Comparison of ENCODE assay signal across 27 mouse cellular contexts in genomic region chr8:61581259-61581658, GRCm38 (mm10).
DNase-seq lines count a peak whose midpoint lies in the region; ATAC-seq and TF ChIP-seq lines count a peak whose summit lies in the region.
"Had no signal": no experiment of that assay in that cellular context is flagged by ENCODE, and none has a peak within 500 bp of the region (broad histone marks: within the 10 kb centered on the region; RNA-seq: fewer than 3 reads in every experiment).

No protein-coding gene starts in this region.

- DNase-seq in CD4-positive, CD25-positive, alpha-beta regulatory T cell, adult 2 months (ENCODE audit: low read depth, low spot score) = peak; percentile 15
- peak; percentile 39 for DNase-seq in large intestine, adult 2 months (ENCODE audit: low read depth, low spot score)
- DNase-seq in B cell, adult 2 months = no peak
- no peak for DNase-seq in midbrain, embryonic 14.5 days
- DNase-seq in frontal cortex, postnatal 10 days (ENCODE audit: low spot score in 2 of 2) = no peak
- DNase-seq: adrenal gland, postnatal 14 days; cerebellum, adult 11 months; cerebellum, adult 2 months; cerebellum, postnatal 10 days; cerebellum, postnatal 36 days; embryo, embryonic 11 days; gastrocnemius, postnatal 25 days; heart, adult 2 months; heart, postnatal 14 days; kidney, adult 18-20 months had no signal

- no peak for TF ChIP-seq CTCF in embryonic fibroblast, embryonic 13.5 days (IDR thresholded peaks at IDR 0.05; ENCODE audit: borderline replicate concordance, insufficient read depth, low read length)

- H3K27me3 ChIP-seq in midbrain, embryonic 14.5 days (ENCODE audit: control insufficient read depth, insufficient read depth, low read length) = no peaks in the 10 kb centered on the region
- H3K27me3 ChIP-seq: embryonic facial prominence, embryonic 13.5 days; forebrain, embryonic 13.5 days; heart, embryonic 13.5 days; hindbrain, embryonic 12.5 days; hindbrain, embryonic 15.5 days had no signal

- TF ChIP-seq POLR2A in embryonic fibroblast, embryonic 13.5 days (IDR thresholded peaks at IDR 0.05; ENCODE audit: low read depth, low read length) = no peak

- H3K9me3 ChIP-seq in midbrain, embryonic 14.5 days (ENCODE audit: control insufficient read depth, low read length) = no peaks in the 10 kb centered on the region
- H3K9me3 ChIP-seq: embryonic facial prominence, embryonic 10.5 days; embryonic facial prominence, embryonic 13.5 days; forebrain, embryonic 10.5 days; forebrain, embryonic 13.5 days; heart, embryonic 10.5 days; heart, embryonic 13.5 days; hindbrain, embryonic 12.5 days; hindbrain, embryonic 15.5 days had no signal

- peak overlapping the region; percentile 14; the same call in 1 of the 2 replicates for H3K27ac ChIP-seq in embryonic fibroblast, embryonic 13.5 days (ENCODE audit: insufficient read depth, low read length)
- no peak overlapping the region for H3K27ac ChIP-seq in midbrain, embryonic 14.5 days (replicated peaks; ENCODE audit: low read depth, low read length)
- H3K27ac ChIP-seq: embryonic facial prominence, embryonic 10.5 days; embryonic facial prominence, embryonic 13.5 days; forebrain, embryonic 10.5 days; forebrain, embryonic 13.5 days; heart, adult 2 months; heart, embryonic 10.5 days; heart, embryonic 13.5 days; hindbrain, embryonic 12.5 days; hindbrain, embryonic 15.5 days had no signal

- no peak overlapping the region for H3K4me2 ChIP-seq in midbrain, embryonic 14.5 days (ENCODE audit: low read length)
- H3K4me2 ChIP-seq: embryonic facial prominence, embryonic 13.5 days; forebrain, embryonic 13.5 days; heart, embryonic 13.5 days; hindbrain, embryonic 12.5 days; hindbrain, embryonic 15.5 days had no signal

- H3K4me1 ChIP-seq in embryonic fibroblast, embryonic 13.5 days (ENCODE audit: control insufficient read depth, insufficient read depth, low read length) = peaks cover 41% of the 10 kb centered on the region
- H3K4me1 ChIP-seq in midbrain, embryonic 14.5 days (ENCODE audit: control insufficient read depth, insufficient read depth, low read length) = no peaks in the 10 kb centered on the region
- H3K4me1 ChIP-seq: forebrain, embryonic 13.5 days; hindbrain, embryonic 12.5 days; hindbrain, embryonic 15.5 days had no signal

- no peak overlapping the region for H3K9ac ChIP-seq in midbrain, embryonic 14.5 days (replicated peaks; ENCODE audit: low read length)
- H3K9ac ChIP-seq: embryonic facial prominence, embryonic 13.5 days; forebrain, embryonic 13.5 days; heart, embryonic 13.5 days; hindbrain, embryonic 12.5 days; hindbrain, embryonic 15.5 days had no signal

- H3K4me3 ChIP-seq in embryonic fibroblast, embryonic 13.5 days (ENCODE audit: insufficient read depth, low read length) = no peak overlapping the region
- no peak overlapping the region for H3K4me3 ChIP-seq in midbrain, embryonic 14.5 days (replicated peaks; ENCODE audit: low read depth, low read length)
- H3K4me3 ChIP-seq: embryonic facial prominence, embryonic 10.5 days; embryonic facial prominence, embryonic 13.5 days; forebrain, embryonic 10.5 days; forebrain, embryonic 13.5 days; heart, adult 2 months; heart, embryonic 10.5 days; heart, embryonic 13.5 days; hindbrain, embryonic 12.5 days; hindbrain, embryonic 15.5 days had no signal

- peak; percentile 86 for ATAC-seq in CD4-positive, CD25-positive, alpha-beta regulatory T cell, adult 4 months
- ATAC-seq in midbrain, embryonic 14.5 days (ENCODE audit: low FRiP score, low TSS enrichment) = no peak
- ATAC-seq: forebrain, embryonic 13.5 days; forebrain, embryonic 16.5 days; intestine, embryonic 16.5 days had no signal

- WGBS in large intestine, adult 2 months = 34% methylated on average over 5 of the region's 5 CpGs
- WGBS in midbrain, embryonic 14.5 days = 94% methylated on average over 5 of the region's 5 CpGs

- H3K36me3 ChIP-seq in midbrain, embryonic 14.5 days (ENCODE audit: control insufficient read depth, insufficient read depth, low read length) = no peaks in the 10 kb centered on the region
- H3K36me3 ChIP-seq: hindbrain, embryonic 12.5 days; hindbrain, embryonic 15.5 days had no signal

Comparison
In these comparisons a context has a peak if more than half of its experiments do, and no peak if none do; other contexts are left out.
1. DNase-seq: peak in CD4-positive, CD25-positive, alpha-beta regulatory T cell, adult 2 months (single experiment) and large intestine, adult 2 months (single experiment); none in B cell, adult 2 months (0 of 2), midbrain, embryonic 14.5 days (single experiment) and frontal cortex, postnatal 10 days (0 of 2).